Mouse (Mus musculus) hindbrain, embryonic 16.5 days (tissue): ENCODE measurements around the gene Hoxd11. TPM values are rescaled to one million over a fixed set of nuclear protein-coding genes. Genes with fewer than 3 reads are reported as not detected.

Experiments
- ATAC-seq: fragments of 200-750 bp; cut with Nextera tagmentation; 2 replicates; pipeline ENCODE4 v1.8.0; 2017; ENCODE audit warnings: moderate TSS enrichment, moderate library complexity
- H3K27ac ChIP-seq: fragments of 300-500 bp; sonication (generic); 2 replicates; pipeline ENCODE4 v1.5.1; 2014; ENCODE audit warnings: low read depth, mild to moderate bottlenecking, control low read depth, low read length, moderate library complexity
- H3K27me3 ChIP-seq: fragments of 300-500 bp; sonication (generic); replicated peaks from 2 replicates; pipeline ENCODE4 v1.6.1; 2014; ENCODE audit warnings: low read length; ENCODE audit not compliant: control insufficient read depth, insufficient read depth
- H3K36me3 ChIP-seq: fragments of 300-500 bp; sonication (generic); 2 replicates; pipeline ENCODE4 v1.6.1; 2014; ENCODE audit warnings: mild to moderate bottlenecking, low read length, moderate library complexity, mixed read lengths; ENCODE audit not compliant: control insufficient read depth, insufficient read depth
- H3K4me1 ChIP-seq: fragments of 300-500 bp; sonication (generic); 2 replicates; pipeline ENCODE4 v1.6.1; 2014; ENCODE audit warnings: low read depth, low read length; ENCODE audit not compliant: control insufficient read depth, insufficient read depth
- H3K4me2 ChIP-seq: fragments of 300-500 bp; sonication (generic); 2 replicates; pipeline ENCODE4 v1.6.1; 2014; ENCODE audit warnings: mild to moderate bottlenecking, low read length, control low read depth, moderate library complexity
- H3K4me3 ChIP-seq: fragments of 300-500 bp; sonication (generic); 2 replicates; pipeline ENCODE4 v1.5.1; 2014; ENCODE audit warnings: mild to moderate bottlenecking, low read length, control low read depth, moderate library complexity
- H3K9ac ChIP-seq: fragments of 300-500 bp; sonication (generic); 2 replicates; pipeline ENCODE4 v1.6.1; 2014; ENCODE audit warnings: low read depth, mild to moderate bottlenecking, control low read depth, low read length, moderate library complexity
- H3K9me3 ChIP-seq: fragments of 300-500 bp; sonication (generic); 2 replicates; pipeline ENCODE4 v1.6.1; 2014; ENCODE audit warnings: mild to moderate bottlenecking, low read length, moderate library complexity; ENCODE audit not compliant: control insufficient read depth
- WGBS: fragments of 180-500 bp; shearing (Covaris S2); extraction: QIAGEN DNeasy Blood & Tissue Kit; methylation state at CpG from one replicate; pipeline ENCODE4 v1.1.7; 2014; 5-methylcytosine and 5-hydroxymethylcytosine counted together
- polyA plus RNA-seq: library from polyadenylated mRNA; unstranded; fragments of >200 nt; fragmentation: Nextera tagmentation; extraction: Ambion mirVana; gene quantifications from 2 replicates; pipeline ENCODE4 v1.2.1, GENCODE M21; 2015

Hoxd11 gene
- polyA plus RNA-seq, 1 experiment from 2014 or later = not detected

- H3K4me2 ChIP-seq = no peak within 1 kb of the TSS
- no peak within 1 kb of the TSS for H3K27ac ChIP-seq
- H3K4me3 ChIP-seq = no peak within 1 kb of the TSS
- peaks cover 76% of the 10 kb centered on the region for H3K27me3 ChIP-seq
- no peaks in the 10 kb centered on the region for H3K4me1 ChIP-seq
- H3K36me3 ChIP-seq = no peaks in the 10 kb centered on the region
- peaks cover 3% of the 10 kb centered on the region; the same call in 1 of the 2 replicates for H3K9me3 ChIP-seq
- ATAC-seq = peak; percentile 37; the same call in 1 of the 2 replicates
- WGBS = 1% methylated on average over 56 of the region's 56 CpGs
- H3K9ac ChIP-seq = no peak within 1 kb of the TSS
These were observed 11.9 kb downstream of the Hoxd11 start, which contains the start of gene Hoxd10 for GRCm38 (mm10) chr2:74691022-74691951. Gene Hoxd10 (plus strand): TSS chr2:74691924.

GRCm38 (mm10) chr2:74691995-74692807, 12.8 kb downstream of the Hoxd11 start:
- H3K4me2 ChIP-seq = no peak overlapping the region

GRCm38 (mm10) chr2:74692808-74693431, 13.6 kb downstream of the Hoxd11 start:
- Histone ChIP-seq H3K4me2 (no peak overlapping the region), H3K36me3 (no peaks in the 10 kb centered on the region), H3K4me1 (peaks cover 5% of the 10 kb centered on the region; the same call in 1 of the 2 replicates), H3K9me3 (peaks cover 3% of the 10 kb centered on the region; the same call in 1 of the 2 replicates), H3K4me3 (no peak overlapping the region), H3K9ac (no peak overlapping the region), H3K27me3 (peaks cover 75% of the 10 kb centered on the region), H3K27ac (no peak overlapping the region)
- 2% methylated on average over 20 of the region's 20 CpGs for WGBS
- no peak for ATAC-seq

More at GRCm38 (mm10) chr2:74691995-74692807, 12.8 kb downstream of the Hoxd11 start:
- Histone ChIP-seq H3K9ac (no peak overlapping the region), H3K4me1 (no peaks in the 10 kb centered on the region), H3K4me3 (no peak overlapping the region), H3K27me3 (peaks cover 75% of the 10 kb centered on the region), H3K36me3 (no peaks in the 10 kb centered on the region), H3K27ac (no peak overlapping the region), H3K9me3 (peaks cover 3% of the 10 kb centered on the region; the same call in 1 of the 2 replicates)
- WGBS = 3% methylated on average over 35 of the region's 35 CpGs
- ATAC-seq = no peak

- Histone ChIP-seq H3K9me3 (peaks cover 3% of the 10 kb centered on the region; the same call in 1 of the 2 replicates), H3K27ac (no peak overlapping the region), H3K27me3 (peaks cover 76% of the 10 kb centered on the region), H3K4me3 (no peak overlapping the region), H3K9ac (no peak overlapping the region), H3K4me2 (no peak overlapping the region), H3K4me1 (peaks cover 10% of the 10 kb centered on the region; the same call in 1 of the 2 replicates), H3K36me3 (no peaks in the 10 kb centered on the region)
- WGBS = 7% methylated on average over 4 of the region's 4 CpGs
- no peak for ATAC-seq
These were observed 14.1 kb downstream of the Hoxd11 start for GRCm38 (mm10) chr2:74693432-74693827.

GRCm38 (mm10) chr2:74694066-74694465, 14.7 kb downstream of the Hoxd11 start:
- ATAC-seq = no peak
- H3K36me3 ChIP-seq = no peaks in the 10 kb centered on the region
- peaks cover 3% of the 10 kb centered on the region; the same call in 1 of the 2 replicates for H3K9me3 ChIP-seq
- no peak overlapping the region for H3K27ac ChIP-seq
- H3K9ac ChIP-seq = no peak overlapping the region
- peaks cover 10% of the 10 kb centered on the region; the same call in 1 of the 2 replicates for H3K4me1 ChIP-seq
- H3K4me3 ChIP-seq = no peak overlapping the region
- peaks cover 73% of the 10 kb centered on the region for H3K27me3 ChIP-seq
- H3K4me2 ChIP-seq = no peak overlapping the region
- under 1% methylated on average over 16 of the region's 16 CpGs for WGBS

GRCm38 (mm10) chr2:74695383-74695782, 16.0 kb downstream of the Hoxd11 start:
- H3K4me3 ChIP-seq = no peak overlapping the region
- 5% methylated on average over 1 of the region's 1 CpGs for WGBS
- peaks cover 68% of the 10 kb centered on the region for H3K27me3 ChIP-seq
- H3K9ac ChIP-seq = no peak overlapping the region
- H3K4me1 ChIP-seq = peaks cover 10% of the 10 kb centered on the region; the same call in 1 of the 2 replicates
- peaks cover 3% of the 10 kb centered on the region; the same call in 1 of the 2 replicates for H3K9me3 ChIP-seq
- no peak overlapping the region for H3K4me2 ChIP-seq
- ATAC-seq = no peak
- H3K27ac ChIP-seq = no peak overlapping the region
- H3K36me3 ChIP-seq = no peaks in the 10 kb centered on the region

- 3% methylated on average over 7 of the region's 7 CpGs for WGBS
- Histone ChIP-seq H3K4me1 (peaks cover 10% of the 10 kb centered on the region; the same call in 1 of the 2 replicates), H3K4me3 (no peak overlapping the region), H3K9ac (no peak overlapping the region), H3K9me3 (peaks cover 3% of the 10 kb centered on the region; the same call in 1 of the 2 replicates), H3K36me3 (no peaks in the 10 kb centered on the region), H3K27me3 (peaks cover 73% of the 10 kb centered on the region), H3K27ac (no peak overlapping the region), H3K4me2 (no peak overlapping the region)
- no peak for ATAC-seq
These were observed 16.6 kb downstream of the Hoxd11 start for GRCm38 (mm10) chr2:74695813-74696430.
